Mouse (Mus musculus) olfactory bulb, adult 2 months (tissue): ENCODE measurements at regions not wholly inside any gene's neighbourhood (a gene's known extent, or its start where the extent isn't known, plus 50 kb on each side); places are given as distances from the start of the nearest gene placed in this dataset.

Experiments
- CTCF ChIP-seq: fragments of 200-500 bp; IDR thresholded peaks from 2 replicates; pipeline ENCODE4 v1.5.1; 2012; ENCODE audit warnings: low read depth, mild to moderate bottlenecking, low read length, moderate library complexity; ENCODE audit not compliant: insufficient read depth
- POLR2A ChIP-seq: fragments of 200-500 bp; IDR thresholded peaks from 2 replicates; pipeline ENCODE4 v1.6.1; 2012; ENCODE audit warnings: mild to moderate bottlenecking, low read depth, low read length, moderate library complexity; ENCODE audit not compliant: insufficient read depth

- TF ChIP-seq CTCF (no peak), POLR2A (no peak)
Measured at GRCm38 (mm10) chr17:45240545-45240944, 193.0 kb downstream of the Cdc5l start.
